Mouse (Mus musculus): ENCODE measurements around the gene Il15ra.
"Not testable (repeated sequence)": the region's sequence is repeated elsewhere in the genome, so short reads cannot be mapped to it uniquely, and the experiment has no call there.

Il15ra gene

DNA sequence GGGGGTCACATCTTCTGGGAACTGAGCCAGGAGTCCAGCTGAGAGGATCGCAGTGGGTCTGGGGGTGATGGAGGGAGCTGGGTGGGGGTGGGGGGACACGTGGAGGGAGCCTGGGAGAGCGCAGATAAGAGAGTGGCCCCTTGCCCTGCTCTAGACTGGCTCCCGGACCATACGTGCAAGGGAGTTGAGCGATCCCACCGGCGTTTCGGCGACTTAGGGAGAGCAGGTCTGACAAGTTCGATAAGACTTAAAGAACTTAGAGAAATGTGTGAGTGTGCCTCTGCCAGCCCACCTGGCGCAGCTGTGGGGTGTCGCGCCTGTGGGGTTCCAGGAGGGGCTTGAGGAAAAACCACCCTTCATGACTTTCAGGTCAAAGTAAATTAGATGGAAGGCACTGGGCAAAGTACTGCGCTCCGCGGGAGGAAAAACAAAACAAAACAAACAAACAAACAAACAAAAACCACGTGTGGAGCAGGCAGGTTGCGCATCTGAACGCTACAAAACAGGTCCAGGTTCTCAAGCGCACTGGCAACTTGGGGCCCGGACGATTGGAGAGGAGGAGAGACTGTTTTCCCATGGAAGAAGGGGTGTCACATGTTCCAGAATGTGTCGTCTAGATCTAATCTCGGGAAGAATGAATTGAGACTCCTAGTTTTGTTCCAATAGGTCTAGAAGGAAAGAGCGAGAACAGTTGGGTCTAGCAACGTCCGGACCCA is 1.1 kb downstream of the Il15ra start:
- in situ Hi-C loops (cut with MboI; ENCODE audit: unreplicated experiment in 2 of 2): loop anchor here in 1 of 2 experiments (10.0 kb wide), 1 partner anchor 371 kb away; no protein-coding TSS in a partner anchor

- in situ Hi-C loops (cut with MboI; ENCODE audit: unreplicated experiment in 2 of 2): loop anchor here in 1 of 2 experiments (10.0 kb wide), 1 partner anchor 372 kb away; no protein-coding TSS in a partner anchor
These were observed 1.6 kb downstream of the Il15ra start for GRCm38 (mm10) chr2:11706746-11707065.

DNA sequence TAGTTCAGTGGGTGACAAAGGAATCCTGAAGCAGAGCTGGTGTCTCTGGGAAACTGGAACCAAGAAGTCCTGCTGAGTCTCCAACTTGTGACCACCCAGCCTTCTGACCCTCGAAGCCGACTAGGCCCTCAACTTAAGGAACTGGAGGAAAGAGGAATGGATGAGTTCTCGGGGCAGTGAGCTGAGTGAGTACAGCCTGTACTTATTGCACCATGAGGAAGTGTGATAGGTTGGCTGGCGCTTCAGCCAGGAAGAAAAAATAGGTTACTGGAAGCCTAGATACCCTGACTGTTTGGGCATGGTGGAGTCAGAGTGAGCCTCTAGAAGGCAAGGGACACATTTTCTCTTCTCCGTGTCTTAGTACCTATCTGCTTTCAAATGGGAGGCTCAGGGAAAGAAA is 3.4 kb downstream of the Il15ra start:
- in situ Hi-C loops (cut with MboI; ENCODE audit: unreplicated experiment in 2 of 2): loop anchor here in 1 of 2 experiments (10.0 kb wide), 1 partner anchor 374 kb away; no protein-coding TSS in a partner anchor

DNA sequence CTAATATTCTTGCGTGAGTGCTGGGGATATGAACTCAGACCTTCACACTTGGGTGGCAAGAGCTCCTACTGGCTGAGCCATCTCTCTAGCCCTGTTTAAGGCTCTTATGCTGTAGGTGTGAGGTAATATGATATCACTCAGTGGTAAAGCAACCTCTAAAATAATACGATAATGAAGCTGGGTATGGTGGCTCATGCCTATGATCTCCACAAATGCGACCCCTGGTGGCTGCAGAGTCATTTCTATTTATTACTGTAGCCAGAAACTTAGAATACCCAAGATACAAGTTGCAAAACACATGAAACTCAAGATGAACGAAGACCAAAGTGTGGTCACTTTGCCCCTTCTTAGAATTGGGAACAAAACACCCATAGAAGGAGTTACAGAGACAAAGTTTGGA is 5.0 kb downstream of the Il15ra start:
- in situ Hi-C loops (cut with MboI; ENCODE audit: unreplicated experiment in 2 of 2): not testable (repeated sequence)

DNA sequence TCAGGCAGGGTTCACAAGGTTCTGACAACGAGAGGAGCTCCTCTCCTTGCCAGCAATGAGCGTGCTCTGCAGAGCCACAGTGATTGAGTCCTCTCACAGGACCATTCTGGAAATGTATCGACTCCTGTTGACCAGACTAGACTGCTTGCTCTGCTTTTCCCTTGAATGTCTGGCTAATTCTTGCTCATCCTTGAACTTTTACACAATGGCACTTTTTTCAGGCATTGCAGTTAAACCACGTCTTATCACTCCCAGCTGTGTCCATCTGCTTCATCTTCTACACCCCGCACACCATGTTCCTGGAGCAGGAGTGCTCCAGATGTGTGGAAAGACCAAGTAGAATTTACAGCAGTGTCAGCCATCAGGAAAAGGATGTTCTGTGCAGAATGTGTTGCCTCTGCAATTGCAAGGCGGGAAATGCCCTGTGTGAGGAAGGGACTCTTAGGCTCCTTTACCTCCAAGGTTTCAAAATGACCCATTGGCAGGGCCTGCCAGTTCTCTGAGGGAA is 7.4 kb downstream of the Il15ra start:
- in situ Hi-C loops (cut with MboI; ENCODE audit: unreplicated experiment in 2 of 2): no loop called here

GRCm38 (mm10) chr2:11713021-11713420 is 7.9 kb downstream of the Il15ra start:
- in situ Hi-C loops (cut with MboI; ENCODE audit: unreplicated experiment in 2 of 2): no loop called here

DNA sequence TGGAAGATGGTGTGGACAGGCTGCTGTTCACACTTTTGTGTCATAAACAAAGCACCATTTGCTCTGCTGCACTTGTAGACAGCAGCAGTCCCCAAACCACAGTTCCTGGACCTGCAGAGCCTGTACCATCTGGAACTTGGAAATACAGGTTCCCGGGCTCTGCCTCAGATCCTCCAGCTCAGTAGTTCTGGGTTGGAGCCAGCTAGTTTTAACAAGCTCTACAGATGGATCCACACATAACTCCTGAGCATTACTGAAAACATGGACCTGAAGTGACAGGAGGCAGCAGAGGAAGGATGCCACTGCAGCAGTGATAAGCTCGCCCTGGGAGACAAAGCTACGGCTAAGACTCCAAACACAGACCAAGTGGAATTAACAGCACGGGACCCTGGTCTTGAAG is 9.4 kb downstream of the Il15ra start:
- in situ Hi-C loops (cut with MboI; ENCODE audit: unreplicated experiment in 2 of 2): no loop called here

DNA sequence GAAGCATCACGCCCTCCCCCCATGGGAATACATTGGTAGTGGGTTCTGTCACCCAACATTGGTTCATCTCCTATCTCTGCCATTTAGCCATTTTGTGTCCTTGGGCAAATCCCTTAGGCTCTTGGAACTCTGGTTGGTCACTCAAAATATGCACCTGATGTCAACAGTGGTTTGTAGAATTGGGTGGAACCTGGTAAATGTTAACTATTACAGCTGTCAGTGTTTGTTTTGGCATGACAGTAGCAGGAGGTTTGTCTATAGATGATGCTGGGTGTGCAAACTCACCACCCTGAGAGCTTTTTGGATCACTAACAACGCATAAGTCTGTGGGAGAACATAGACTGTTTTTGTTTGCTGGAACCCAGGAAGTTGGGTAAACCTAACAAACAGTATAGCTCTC is 13.5 kb downstream of the Il15ra start:
- in situ Hi-C loops (cut with MboI; ENCODE audit: unreplicated experiment in 2 of 2): loop anchor here in 1 of 2 experiments (5.0 kb wide), 1 partner anchor 49 kb away; no protein-coding TSS in a partner anchor

GRCm38 (mm10) chr2:11722564-11722963 is 17.5 kb downstream of the Il15ra start:
- in situ Hi-C loops (cut with MboI; ENCODE audit: unreplicated experiment in 2 of 2): no loop called here

DNA sequence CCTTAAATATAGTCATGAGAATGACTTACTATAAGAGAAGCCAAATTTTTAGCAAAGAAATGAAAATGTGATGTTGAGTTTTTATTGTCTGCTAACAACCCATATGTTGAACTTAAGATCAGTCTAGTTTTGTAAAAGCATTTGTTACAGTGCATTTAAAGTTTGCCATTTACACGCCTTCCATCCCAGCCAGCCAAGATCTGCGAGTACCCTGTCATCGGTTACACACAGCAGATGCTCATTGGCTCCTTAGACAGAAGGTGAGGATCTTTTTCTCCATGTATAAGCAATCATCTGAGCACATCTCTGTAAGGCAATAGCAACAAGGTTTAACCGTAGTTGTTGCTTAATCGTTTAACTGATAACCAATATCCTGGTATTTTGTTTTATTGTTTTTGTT is 22.5 kb downstream of the Il15ra start:
- in situ Hi-C loops (cut with MboI; ENCODE audit: unreplicated experiment in 2 of 2): no loop called here

GRCm38 (mm10) chr2:11729091-11729490 is 24.0 kb downstream of the Il15ra start:
- in situ Hi-C loops (cut with MboI; ENCODE audit: unreplicated experiment in 2 of 2): no loop called here

GRCm38 (mm10) chr2:11732978-11733377 is 27.9 kb downstream of the Il15ra start:
- in situ Hi-C loops (cut with MboI; ENCODE audit: unreplicated experiment in 2 of 2): no loop called here

- in situ Hi-C loops (cut with MboI; ENCODE audit: unreplicated experiment in 2 of 2): no loop called here
These were observed 30.8 kb downstream of the Il15ra start for GRCm38 (mm10) chr2:11735853-11736252.

DNA sequence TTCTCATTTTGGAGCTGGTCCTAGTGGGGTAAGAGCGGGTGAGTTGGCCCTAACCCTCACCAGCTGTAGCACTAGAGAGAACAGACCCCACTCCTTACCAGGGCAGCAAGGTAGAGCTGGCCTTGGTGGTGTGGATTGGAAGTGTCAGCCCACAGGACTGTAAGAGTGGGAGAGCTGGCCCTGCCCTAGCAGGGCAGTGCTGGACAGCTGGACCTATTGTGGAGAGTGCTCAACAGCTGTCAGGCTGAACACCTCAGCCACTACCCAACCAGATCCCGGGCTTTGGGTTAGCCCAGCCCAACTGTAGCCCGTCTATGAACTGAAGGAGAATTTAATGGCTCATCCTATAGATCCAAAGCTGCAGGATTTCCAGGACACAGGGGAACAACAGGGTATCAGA is 33.7 kb downstream of the Il15ra start:
- in situ Hi-C loops (cut with MboI; ENCODE audit: unreplicated experiment in 2 of 2): no loop called here

GRCm38 (mm10) chr2:11739516-11740051 is 34.5 kb downstream of the Il15ra start:
- in situ Hi-C loops (cut with MboI; ENCODE audit: unreplicated experiment in 2 of 2): no loop called here

GRCm38 (mm10) chr2:11762541-11762940 is 57.5 kb downstream of the Il15ra start:
- in situ Hi-C loops (cut with MboI; ENCODE audit: unreplicated experiment in 2 of 2): no loop called here

DNA sequence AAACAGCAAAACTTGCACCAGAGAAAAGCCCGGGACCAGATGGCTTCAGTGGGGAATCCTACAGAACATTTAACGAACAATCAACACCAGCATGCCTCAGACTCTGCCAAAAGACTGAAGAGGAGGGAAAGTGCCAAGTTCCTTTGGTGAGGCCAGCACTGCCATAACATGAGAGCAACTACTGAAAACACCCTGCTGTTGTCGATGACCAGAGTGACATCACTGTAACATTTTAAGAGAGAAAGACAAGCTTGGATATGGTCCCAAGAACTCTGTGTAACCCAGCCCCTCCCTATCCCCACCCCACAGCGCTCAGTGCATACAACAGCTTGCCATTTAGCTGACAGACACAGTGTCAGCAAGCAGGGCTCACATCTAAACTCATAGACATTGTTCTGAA is 60.6 kb downstream of the Il15ra start:
- in situ Hi-C loops (cut with MboI; ENCODE audit: unreplicated experiment in 2 of 2): loop anchor here in 1 of 2 experiments (5.0 kb wide), 1 partner anchor 48 kb away; no protein-coding TSS in a partner anchor

DNA sequence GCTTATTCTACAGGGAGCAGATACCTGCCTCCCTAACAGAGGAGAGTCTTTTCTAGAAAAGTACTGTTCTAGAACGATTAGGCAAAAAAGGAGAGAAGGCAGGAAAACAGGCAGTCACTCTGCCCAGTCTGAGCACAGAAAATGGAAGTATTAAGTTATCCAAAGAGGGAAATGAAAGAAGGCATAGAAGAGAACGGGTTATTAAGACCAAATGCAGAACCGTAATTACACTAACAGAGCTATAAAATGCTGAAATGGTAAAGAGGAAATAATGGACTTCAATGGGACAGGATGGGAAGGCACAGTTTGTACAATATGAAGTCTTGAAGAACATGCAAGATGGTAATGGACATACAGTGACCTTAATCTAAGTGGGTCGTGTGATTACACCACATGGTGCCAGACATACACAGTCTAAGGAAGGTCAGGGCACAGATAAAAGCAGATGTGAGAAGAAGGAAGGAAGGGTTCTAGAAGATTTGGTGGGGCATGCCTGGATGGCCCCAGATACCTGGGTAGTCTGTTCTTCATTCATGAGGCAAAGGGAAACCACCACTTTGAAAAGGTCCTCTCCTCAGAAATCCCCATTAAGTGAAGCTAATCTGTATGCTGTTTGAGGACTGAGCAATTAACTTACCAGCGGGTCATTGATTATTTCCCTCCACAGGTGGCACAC is 61.5 kb downstream of the Il15ra start:
- in situ Hi-C loops (cut with MboI; ENCODE audit: unreplicated experiment in 2 of 2): loop anchor here in 1 of 2 experiments (5.0 kb wide), 1 partner anchor 49 kb away; no protein-coding TSS in a partner anchor

DNA sequence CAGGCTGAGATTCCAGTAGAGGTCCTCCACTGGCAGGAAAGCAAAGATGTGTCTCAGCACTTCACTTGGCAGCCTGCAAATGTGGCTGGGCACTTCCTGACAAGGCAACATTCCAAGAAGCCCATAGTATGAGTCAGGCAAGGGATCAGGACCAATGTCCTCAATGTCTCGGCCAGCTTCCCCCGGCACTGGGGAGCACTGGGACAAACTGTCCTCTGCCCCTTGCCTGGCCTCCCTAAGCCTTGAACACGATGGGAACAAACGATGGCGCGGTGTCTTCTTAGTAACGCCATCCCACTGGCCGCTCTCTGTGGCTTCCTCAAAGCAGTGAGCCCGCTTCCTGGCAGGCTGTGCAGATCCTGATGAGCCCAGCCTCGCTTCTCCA is 62.1 kb downstream of the Il15ra start:
- in situ Hi-C loops (cut with MboI; ENCODE audit: unreplicated experiment in 2 of 2): loop anchor here in 1 of 2 experiments (5.0 kb wide), 1 partner anchor 50 kb away; no protein-coding TSS in a partner anchor

DNA sequence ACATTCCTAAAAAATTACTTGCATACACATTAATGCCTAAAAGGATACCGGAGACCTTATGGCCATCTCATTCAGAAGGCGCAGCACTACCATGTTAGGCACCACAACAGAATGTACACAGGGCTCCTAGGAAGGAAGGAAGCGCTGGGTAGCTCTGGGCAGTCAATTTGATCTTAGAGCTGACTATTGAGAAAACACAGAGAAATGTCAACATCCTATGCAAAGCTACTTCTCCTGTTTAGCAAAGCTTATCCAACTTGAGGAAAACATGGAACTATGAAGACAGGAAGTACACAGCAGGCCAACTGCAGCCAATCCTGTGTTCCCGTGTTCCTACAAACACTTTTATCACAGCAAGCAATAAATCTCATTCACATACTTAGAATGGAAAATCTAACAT is 66.6 kb downstream of the Il15ra start:
- in situ Hi-C loops (cut with MboI; ENCODE audit: unreplicated experiment in 2 of 2): loop anchor here in 1 of 2 experiments (10.0 kb wide), 1 partner anchor 167 kb away; the partner anchor contains the start of gene Rbm17

GRCm38 (mm10) chr2:11772401-11772800 is 67.3 kb downstream of the Il15ra start:
- in situ Hi-C loops (cut with MboI; ENCODE audit: unreplicated experiment in 2 of 2): loop anchor here in 1 of 2 experiments (10.0 kb wide), 1 partner anchor 168 kb away; the partner anchor contains the start of gene Rbm17
